ENCODE assay signal across 10 mouse cellular contexts in genomic region chr2:71813022-71813358, GRCm38 (mm10).
DNase-seq lines count a peak whose midpoint lies in the region; ATAC-seq and TF ChIP-seq lines count a peak whose summit lies in the region.
"Had no signal": no experiment of that assay in that cellular context is flagged by ENCODE, and none has a peak within 500 bp of the region (broad histone marks: within the 10 kb centered on the region; RNA-seq: fewer than 3 reads in every experiment).

No protein-coding gene starts in this region.

- intact Hi-C loops in gastrocnemius, adult 2 months (cut with DNase I), result no loop called here
- intact Hi-C loops in gastrocnemius, postnatal 14 days (cut with DNase I; ENCODE audit: low total_unique reads), result loop anchor here (2.0 kb wide), 1 partner anchor 214 kb away; no protein-coding TSS in a partner anchor

- no peaks in the 10 kb centered on the region for H3K27me3 ChIP-seq in midbrain, embryonic 11.5 days (ENCODE audit: control insufficient read depth, insufficient read depth, low read length)
- H3K27me3 ChIP-seq in midbrain, embryonic 14.5 days (ENCODE audit: control insufficient read depth, insufficient read depth, low read length), result no peaks in the 10 kb centered on the region
- no peaks in the 10 kb centered on the region for H3K27me3 ChIP-seq in hindbrain, embryonic 16.5 days (replicated peaks; ENCODE audit: control insufficient read depth, insufficient read depth, low read length)
- H3K27me3 ChIP-seq in small intestine, adult 2 months (ENCODE audit: control insufficient read depth, insufficient read depth, low read length), result no peaks in the 10 kb centered on the region
- H3K27me3 ChIP-seq: limb, embryonic 13.5 days had no signal

- 81% methylated on average over 3 of the region's 9 CpGs for WGBS in midbrain, embryonic 11.5 days
- WGBS in midbrain, embryonic 14.5 days, result 82% methylated on average over 7 of the region's 9 CpGs
- 85% methylated on average over 9 of the region's 9 CpGs for WGBS in hindbrain, embryonic 16.5 days
- WGBS in small intestine, adult 2 months, result 23% methylated on average over 9 of the region's 9 CpGs

- ATAC-seq in midbrain, embryonic 11.5 days (ENCODE audit: low FRiP score), result 0 out of 2 replicates have a peak, but pooled peaks have one; percentile 24
- ATAC-seq in midbrain, embryonic 14.5 days (ENCODE audit: low FRiP score, low TSS enrichment), result no peak
- ATAC-seq in hindbrain, embryonic 16.5 days, result peak; percentile 55; the same call in 1 of the 2 replicates

- H3K36me3 ChIP-seq in midbrain, embryonic 11.5 days (ENCODE audit: control insufficient read depth, insufficient read depth, low read length), result no peaks in the 10 kb centered on the region
- no peaks in the 10 kb centered on the region for H3K36me3 ChIP-seq in midbrain, embryonic 14.5 days (ENCODE audit: control insufficient read depth, insufficient read depth, low read length)
- H3K36me3 ChIP-seq in hindbrain, embryonic 16.5 days (ENCODE audit: control insufficient read depth, insufficient read depth, low read length), result no peaks in the 10 kb centered on the region
- peaks cover 9% of the 10 kb centered on the region for H3K36me3 ChIP-seq in small intestine, adult 2 months (ENCODE audit: control insufficient read depth, insufficient read depth, low read length)
- H3K36me3 ChIP-seq: G1E; limb, embryonic 13.5 days had no signal

- peaks cover 15% of the 10 kb centered on the region for H3K4me1 ChIP-seq in midbrain, embryonic 11.5 days (ENCODE audit: control insufficient read depth, insufficient read depth, low read length)
- H3K4me1 ChIP-seq in midbrain, embryonic 14.5 days (ENCODE audit: control insufficient read depth, insufficient read depth, low read length), result 0 out of 2 replicates have a peak, but pooled peaks cover 6% of the 10 kb centered on the region
- H3K4me1 ChIP-seq in hindbrain, embryonic 16.5 days (ENCODE audit: control insufficient read depth, insufficient read depth, low read depth, low read length), result peaks cover 9% of the 10 kb centered on the region
- H3K4me1 ChIP-seq in small intestine, adult 2 months (ENCODE audit: control insufficient read depth, insufficient read depth, insufficient read length, low read length), result peaks cover 48% of the 10 kb centered on the region

- H3K4me3 ChIP-seq in gastrocnemius, adult 2 months, result peak overlapping the region; percentile 11
- no peak overlapping the region for H3K4me3 ChIP-seq in midbrain, embryonic 11.5 days (ENCODE audit: low read depth, low read length)
- no peak overlapping the region for H3K4me3 ChIP-seq in midbrain, embryonic 14.5 days (replicated peaks; ENCODE audit: low read depth, low read length)
- no peak overlapping the region for H3K4me3 ChIP-seq in hindbrain, embryonic 16.5 days (ENCODE audit: low read length)
- peak overlapping the region; percentile 36 for H3K4me3 ChIP-seq in small intestine, adult 2 months (ENCODE audit: low read depth, low read length)
- H3K4me3 ChIP-seq: limb, embryonic 13.5 days had no signal

- H3K27ac ChIP-seq in gastrocnemius, adult 2 months, result peak overlapping the region; percentile 49
- H3K27ac ChIP-seq in midbrain, embryonic 11.5 days (ENCODE audit: low read depth, low read length), result no peak overlapping the region
- H3K27ac ChIP-seq in midbrain, embryonic 14.5 days (replicated peaks; ENCODE audit: low read depth, low read length), result no peak overlapping the region
- no peak overlapping the region for H3K27ac ChIP-seq in hindbrain, embryonic 16.5 days (ENCODE audit: low read depth, low read length)
- peak overlapping the region; percentile 87 for H3K27ac ChIP-seq in small intestine, adult 2 months (ENCODE audit: insufficient read depth, low read depth, low read length)
- H3K27ac ChIP-seq: limb, embryonic 13.5 days had no signal

- no peak for DNase-seq in gastrocnemius, adult 2 months
- no peak for DNase-seq in gastrocnemius, postnatal 14 days
- no peak for DNase-seq in midbrain, embryonic 11.5 days (ENCODE audit: low spot score, missing footprints)
- DNase-seq in midbrain, embryonic 14.5 days, result no peak
- DNase-seq in cerebellum, adult 8-10 months, result no peak
- no peak for DNase-seq in embryo, embryonic 11 days

- H3K4me2 ChIP-seq in midbrain, embryonic 11.5 days, result no peak overlapping the region
- H3K4me2 ChIP-seq in midbrain, embryonic 14.5 days (ENCODE audit: low read length), result no peak overlapping the region
- no peak overlapping the region for H3K4me2 ChIP-seq in hindbrain, embryonic 16.5 days (ENCODE audit: low read length)
- H3K4me2 ChIP-seq: limb, embryonic 13.5 days had no signal

- no peak for TF ChIP-seq CTCF in gastrocnemius, adult 2 months (IDR thresholded peaks at IDR 0.05)
- no peak for TF ChIP-seq CTCF in small intestine, adult 2 months (IDR thresholded peaks at IDR 0.05; ENCODE audit: extremely low read depth, insufficient read length, insufficient replicate concordance, low read depth, low read length)

- TF ChIP-seq POLR2A in small intestine, adult 2 months (IDR thresholded peaks at IDR 0.05; ENCODE audit: low read depth, low read length), result no peak

- H3K9ac ChIP-seq in midbrain, embryonic 11.5 days (ENCODE audit: low read length), result no peak overlapping the region
- no peak overlapping the region for H3K9ac ChIP-seq in midbrain, embryonic 14.5 days (replicated peaks; ENCODE audit: low read length)
- no peak overlapping the region for H3K9ac ChIP-seq in hindbrain, embryonic 16.5 days (ENCODE audit: low read depth, low read length)
- H3K9ac ChIP-seq: limb, embryonic 13.5 days had no signal

- H3K9me3 ChIP-seq in midbrain, embryonic 11.5 days (ENCODE audit: control insufficient read depth, low read length), result no peaks in the 10 kb centered on the region
- no peaks in the 10 kb centered on the region for H3K9me3 ChIP-seq in midbrain, embryonic 14.5 days (ENCODE audit: control insufficient read depth, low read length)
- H3K9me3 ChIP-seq in hindbrain, embryonic 16.5 days (ENCODE audit: control insufficient read depth, low read length), result no peaks in the 10 kb centered on the region
- H3K9me3 ChIP-seq: G1E; limb, embryonic 13.5 days had no signal

Comparison
In these comparisons a context has a peak if more than half of its experiments do, and no peak if none do; other contexts are left out.
1. H3K27ac ChIP-seq: peak in gastrocnemius, adult 2 months (single experiment) and small intestine, adult 2 months (single experiment); none in midbrain, embryonic 11.5 days (single experiment), midbrain, embryonic 14.5 days (single experiment) and hindbrain, embryonic 16.5 days (single experiment).
2. H3K4me3 ChIP-seq: peak in gastrocnemius, adult 2 months (single experiment) and small intestine, adult 2 months (single experiment); none in midbrain, embryonic 11.5 days (single experiment), midbrain, embryonic 14.5 days (single experiment) and hindbrain, embryonic 16.5 days (single experiment).